Mouse (Mus musculus): ENCODE results near the gene Plk5. TPM values are rescaled to one million over a fixed set of nuclear protein-coding genes. Genes with fewer than 3 reads are reported as not detected.

Gene Plk5
- polyA plus RNA-seq, 1 experiment from 2014 or later, result 0.23 TPM

- Histone ChIP-seq H3K36me3 (replicated peaks) (no peaks in the 10 kb centered on the region), H3K27ac (no peak overlapping the region), H3K4me1 (peaks cover 21% of the 10 kb centered on the region), H3K4me2 (no peak overlapping the region), H3K9ac (no peak overlapping the region; the same call in 1 of the 2 replicates), H3K9me3 (0 out of 2 replicates have a peak, but pooled peaks cover 5% of the 10 kb centered on the region), H3K27me3 (peaks cover 47% of the 10 kb centered on the region), H3K4me3 (replicated peaks) (no peak overlapping the region)
- 92% methylated on average over 6 of the region's 6 CpGs for WGBS
- no peak for ATAC-seq (ENCODE audit: low FRiP score)
Measured at GRCm38 (mm10) chr10:80368392-80368791, 12.1 kb downstream of the Plk5 start.

- Histone ChIP-seq H3K36me3 (replicated peaks) (no peaks in the 10 kb centered on the region), H3K4me1 (peaks cover 14% of the 10 kb centered on the region), H3K27me3 (peaks cover 30% of the 10 kb centered on the region), H3K4me2 (no peak overlapping the region), H3K4me3 (replicated peaks) (no peak overlapping the region), H3K9me3 (0 out of 2 replicates have a peak, but pooled peaks cover 5% of the 10 kb centered on the region), H3K9ac (no peak overlapping the region), H3K27ac (no peak overlapping the region)
- ATAC-seq (ENCODE audit: low FRiP score), result no peak
- WGBS, result 84% methylated on average over 21 of the region's 21 CpGs
Measured at GRCm38 (mm10) chr10:80369995-80370747, 13.9 kb downstream of the Plk5 start.

GRCm38 (mm10) chr10:80371411-80371966 is 15.2 kb downstream of the Plk5 start:
- ATAC-seq (ENCODE audit: low FRiP score), result peak; percentile 78
- Histone ChIP-seq H3K9ac (peak overlapping the region; percentile 40; the same call in 1 of the 2 replicates), H3K4me3 (replicated peaks) (peak overlapping the region; percentile 14), H3K27me3 (peaks cover 29% of the 10 kb centered on the region), H3K9me3 (0 out of 2 replicates have a peak, but pooled peaks cover 5% of the 10 kb centered on the region), H3K36me3 (replicated peaks) (no peaks in the 10 kb centered on the region), H3K4me2 (peak overlapping the region; percentile 32), H3K27ac (peak overlapping the region; percentile 27; the same call in 1 of the 2 replicates), H3K4me1 (peaks cover 14% of the 10 kb centered on the region)
- WGBS, result 3% methylated on average over 11 of the region's 12 CpGs

- Histone ChIP-seq H3K9ac (peak overlapping the region; percentile 40; the same call in 1 of the 2 replicates), H3K27ac (peak overlapping the region; percentile 27; the same call in 1 of the 2 replicates), H3K4me1 (peaks cover 14% of the 10 kb centered on the region), H3K4me2 (peak overlapping the region; percentile 32), H3K27me3 (peaks cover 24% of the 10 kb centered on the region), H3K36me3 (replicated peaks) (no peaks in the 10 kb centered on the region), H3K4me3 (replicated peaks) (peak overlapping the region; percentile 14; the same call in 1 of the 2 replicates), H3K9me3 (0 out of 2 replicates have a peak, but pooled peaks cover 5% of the 10 kb centered on the region)
- no peak for ATAC-seq (ENCODE audit: low FRiP score)
- 53% methylated on average over 9 of the region's 9 CpGs for WGBS
Measured at GRCm38 (mm10) chr10:80371983-80372382, 15.7 kb downstream of the Plk5 start.

GRCm38 (mm10) chr10:80372706-80373105 is 16.4 kb downstream of the Plk5 start:
- Histone ChIP-seq H3K27ac (no peak overlapping the region), H3K36me3 (replicated peaks) (no peaks in the 10 kb centered on the region), H3K4me2 (no peak overlapping the region), H3K4me1 (peaks cover 14% of the 10 kb centered on the region), H3K4me3 (replicated peaks) (no peak overlapping the region), H3K9ac (no peak overlapping the region), H3K27me3 (peaks cover 16% of the 10 kb centered on the region), H3K9me3 (0 out of 2 replicates have a peak, but pooled peaks cover 5% of the 10 kb centered on the region)
- ATAC-seq (ENCODE audit: low FRiP score), result no peak
- 81% methylated on average over 6 of the region's 6 CpGs for WGBS

- Histone ChIP-seq H3K27ac (no peak overlapping the region), H3K9me3 (no peaks in the 10 kb centered on the region), H3K27me3 (peaks cover 12% of the 10 kb centered on the region), H3K4me1 (peaks cover 14% of the 10 kb centered on the region), H3K36me3 (replicated peaks) (0 out of 2 replicates have a peak, but pooled peaks cover under 1% of the 10 kb centered on the region), H3K4me2 (no peak overlapping the region), H3K9ac (no peak overlapping the region), H3K4me3 (replicated peaks) (no peak overlapping the region)
- ATAC-seq (ENCODE audit: low FRiP score), result no peak
- 16% methylated on average over 6 of the region's 6 CpGs for WGBS
Measured at GRCm38 (mm10) chr10:80374063-80374462, 17.8 kb downstream of the Plk5 start.

- no peak overlapping the region for H3K9ac ChIP-seq
- H3K4me2 ChIP-seq, result no peak overlapping the region
- H3K36me3 ChIP-seq (replicated peaks), result peaks cover 19% of the 10 kb centered on the region
- no peak overlapping the region for H3K4me3 ChIP-seq (replicated peaks)
- 1% methylated on average over 7 of the region's 7 CpGs for WGBS
- ATAC-seq (ENCODE audit: low FRiP score), result no peak; the same call in 1 of the 2 replicates
- peaks cover 17% of the 10 kb centered on the region for H3K4me1 ChIP-seq
- no peak overlapping the region for H3K27ac ChIP-seq
- no peaks in the 10 kb centered on the region for H3K9me3 ChIP-seq
- H3K27me3 ChIP-seq, result peaks cover 9% of the 10 kb centered on the region
Measured at GRCm38 (mm10) chr10:80376160-80376559, 19.9 kb downstream of the Plk5 start.

- no peak for ATAC-seq (ENCODE audit: low FRiP score)
Measured at GRCm38 (mm10) chr10:80377716-80378115, 21.5 kb downstream of the Plk5 start.

GRCm38 (mm10) chr10:80382641-80383365 is 26.5 kb downstream of the Plk5 start:
- Histone ChIP-seq H3K27me3 (no peaks in the 10 kb centered on the region), H3K27ac (no peak overlapping the region), H3K4me2 (peak overlapping the region; percentile 91), H3K4me3 (replicated peaks) (no peak overlapping the region), H3K4me1 (peaks cover 33% of the 10 kb centered on the region), H3K9me3 (no peaks in the 10 kb centered on the region), H3K9ac (no peak overlapping the region), H3K36me3 (replicated peaks) (peaks cover 56% of the 10 kb centered on the region)
- 90% methylated on average over 7 of the region's 7 CpGs for WGBS
- no peak for ATAC-seq (ENCODE audit: low FRiP score)

More at GRCm38 (mm10) chr10:80377716-80378115, 21.5 kb downstream of the Plk5 start:
- Histone ChIP-seq H3K9ac (no peak overlapping the region), H3K4me3 (replicated peaks) (no peak overlapping the region), H3K27ac (no peak overlapping the region), H3K27me3 (peaks cover 2% of the 10 kb centered on the region), H3K9me3 (no peaks in the 10 kb centered on the region), H3K4me2 (no peak overlapping the region), H3K36me3 (replicated peaks) (peaks cover 34% of the 10 kb centered on the region), H3K4me1 (peaks cover 7% of the 10 kb centered on the region; the same call in 1 of the 2 replicates)
- 48% methylated on average over 10 of the region's 10 CpGs for WGBS

GRCm38 (mm10) chr10:80383431-80383830 is 27.2 kb downstream of the Plk5 start:
- peak overlapping the region; percentile 91 for H3K4me2 ChIP-seq
- H3K4me3 ChIP-seq (replicated peaks), result peak overlapping the region; percentile 98
- peaks cover 40% of the 10 kb centered on the region for H3K4me1 ChIP-seq
- peaks cover 56% of the 10 kb centered on the region for H3K36me3 ChIP-seq (replicated peaks)
- peak overlapping the region; percentile 100 for H3K9ac ChIP-seq
- H3K27ac ChIP-seq, result peak overlapping the region; percentile 31; the same call in 1 of the 2 replicates
- H3K27me3 ChIP-seq, result no peaks in the 10 kb centered on the region
- ATAC-seq (ENCODE audit: low FRiP score), result no peak
- H3K9me3 ChIP-seq, result no peaks in the 10 kb centered on the region
- 60% methylated on average over 4 of the region's 4 CpGs for WGBS

GRCm38 (mm10) chr10:80384115-80384639 is 27.9 kb downstream of the Plk5 start:
- Histone ChIP-seq H3K4me1 (peaks cover 43% of the 10 kb centered on the region), H3K36me3 (replicated peaks) (peaks cover 55% of the 10 kb centered on the region)

More at GRCm38 (mm10) chr10:80384115-80384639, 27.9 kb downstream of the Plk5 start:
- Histone ChIP-seq H3K27ac (peak overlapping the region; percentile 97), H3K27me3 (no peaks in the 10 kb centered on the region), H3K4me2 (peak overlapping the region; percentile 91), H3K9ac (peak overlapping the region; percentile 100), H3K9me3 (no peaks in the 10 kb centered on the region), H3K4me3 (replicated peaks) (peak overlapping the region; percentile 98)
- 85% methylated on average over 4 of the region's 4 CpGs for WGBS
- no peak for ATAC-seq (ENCODE audit: low FRiP score)

All from forebrain, embryonic 12.5 days (tissue).